21 mouse cellular contexts compared by ENCODE assay signal in genomic region chr5:38205303-38205726, GRCm38 (mm10). TPM values are rescaled to one million over a fixed set of nuclear protein-coding genes. Genes with fewer than 3 reads are reported as not detected.
DNase-seq lines count a peak whose midpoint lies in the region; ATAC-seq and TF ChIP-seq lines count a peak whose summit lies in the region.
"Had no signal": no experiment of that assay in that cellular context is flagged by ENCODE, and none has a peak within 500 bp of the region (broad histone marks: within the 10 kb centered on the region; RNA-seq: fewer than 3 reads in every experiment).

No protein-coding gene starts in this region.

- no peak for TF ChIP-seq EP300 in liver, postnatal 0 days (IDR thresholded peaks at IDR 0.05; ENCODE audit: low read depth)

- intact Hi-C loops in left cerebral cortex, postnatal 36 days (cut with DNase I): no loop called here

- no peaks in the 10 kb centered on the region for H3K9me3 ChIP-seq in hindbrain, embryonic 16.5 days (ENCODE audit: control insufficient read depth, low read length)
- no peaks in the 10 kb centered on the region for H3K9me3 ChIP-seq in hindbrain, embryonic 11.5 days (ENCODE audit: control insufficient read depth, low read length)
- no peaks in the 10 kb centered on the region for H3K9me3 ChIP-seq in liver, postnatal 0 days (ENCODE audit: low read length)
- no peaks in the 10 kb centered on the region for H3K9me3 ChIP-seq in liver, embryonic 12.5 days (replicated peaks)
- no peaks in the 10 kb centered on the region for H3K9me3 ChIP-seq in heart, embryonic 10.5 days
- H3K9me3 ChIP-seq: forebrain, embryonic 12.5 days; heart, embryonic 12.5 days; kidney, embryonic 15.5 days; limb, embryonic 12.5 days; liver, embryonic 15.5 days; midbrain, embryonic 13.5 days; neural tube, embryonic 15.5 days had no signal

- no peak for TF ChIP-seq CTCF in liver, postnatal 0 days (IDR thresholded peaks at IDR 0.05; ENCODE audit: low read depth)

- DNase-seq in cerebellum, adult 9-10 months: peak; percentile 26
- no peak for DNase-seq in cerebellum, adult 11 months
- no peak for DNase-seq in hindbrain, embryonic 11.5 days (ENCODE audit: low spot score)
- DNase-seq in liver, postnatal 0 days: no peak
- DNase-seq in left cerebral cortex, postnatal 36 days (ENCODE audit: low spot score in 2 of 2): peak; percentile 28 to 44
- no peak for DNase-seq in heart, embryonic 10.5 days (ENCODE audit: low spot score)
- DNase-seq: heart, postnatal 14 days; thymus, postnatal 25 days had no signal

- 87% methylated on average over 7 of the region's 7 CpGs for WGBS in hindbrain, embryonic 16.5 days
- 87% methylated on average over 7 of the region's 7 CpGs for WGBS in hindbrain, embryonic 11.5 days
- WGBS in liver, postnatal 0 days (ENCODE audit: insufficient replicate concordance): 64% methylated on average over 7 of the region's 7 CpGs
- WGBS in liver, embryonic 12.5 days (ENCODE audit: insufficient replicate concordance): 70% methylated on average over 7 of the region's 7 CpGs
- WGBS in heart, embryonic 10.5 days: 85% methylated on average over 7 of the region's 7 CpGs

- peaks cover 29% of the 10 kb centered on the region for H3K36me3 ChIP-seq in hindbrain, embryonic 16.5 days (ENCODE audit: control insufficient read depth, insufficient read depth, low read length)
- no peaks in the 10 kb centered on the region for H3K36me3 ChIP-seq in hindbrain, embryonic 11.5 days (ENCODE audit: control insufficient read depth, insufficient read depth, low read length)
- H3K36me3 ChIP-seq in liver, postnatal 0 days (replicated peaks; ENCODE audit: insufficient read depth, low read length): peaks cover 23% of the 10 kb centered on the region
- peaks cover 72% of the 10 kb centered on the region for H3K36me3 ChIP-seq in liver, embryonic 12.5 days
- peaks cover 60% of the 10 kb centered on the region for H3K36me3 ChIP-seq in heart, embryonic 10.5 days

- H3K27ac ChIP-seq in hindbrain, embryonic 16.5 days (ENCODE audit: low read depth, low read length): no peak overlapping the region
- no peak overlapping the region for H3K27ac ChIP-seq in hindbrain, embryonic 11.5 days (ENCODE audit: low read depth, low read length)
- no peak overlapping the region for H3K27ac ChIP-seq in liver, postnatal 0 days (ENCODE audit: low read depth)
- H3K27ac ChIP-seq in liver, embryonic 12.5 days: no peak overlapping the region
- no peak overlapping the region for H3K27ac ChIP-seq in heart, embryonic 10.5 days
- H3K27ac ChIP-seq: forebrain, embryonic 12.5 days; hindbrain, embryonic 14.5 days; kidney, embryonic 15.5 days; limb, embryonic 12.5 days; liver, embryonic 15.5 days; midbrain, embryonic 13.5 days; neural tube, embryonic 15.5 days had no signal

- H3K27me3 ChIP-seq in hindbrain, embryonic 16.5 days (replicated peaks; ENCODE audit: control insufficient read depth, insufficient read depth, low read length): no peaks in the 10 kb centered on the region
- no peaks in the 10 kb centered on the region for H3K27me3 ChIP-seq in hindbrain, embryonic 11.5 days (ENCODE audit: control insufficient read depth, insufficient read depth, low read length)
- no peaks in the 10 kb centered on the region for H3K27me3 ChIP-seq in liver, postnatal 0 days (ENCODE audit: insufficient read depth, low read length)
- H3K27me3 ChIP-seq in liver, embryonic 12.5 days (replicated peaks): no peaks in the 10 kb centered on the region
- H3K27me3 ChIP-seq in heart, embryonic 10.5 days (ENCODE audit: insufficient read depth, poor library complexity, severe bottlenecking): no peaks in the 10 kb centered on the region
- H3K27me3 ChIP-seq: CH12.LX; forebrain, embryonic 12.5 days; heart, embryonic 12.5 days; kidney, embryonic 15.5 days; limb, embryonic 12.5 days; liver, embryonic 15.5 days; midbrain, embryonic 13.5 days; neural tube, embryonic 15.5 days had no signal

- no peak overlapping the region for H3K4me3 ChIP-seq in hindbrain, embryonic 16.5 days (ENCODE audit: low read length)
- no peak overlapping the region for H3K4me3 ChIP-seq in hindbrain, embryonic 11.5 days (ENCODE audit: low read depth, low read length)
- no peak overlapping the region for H3K4me3 ChIP-seq in liver, postnatal 0 days (ENCODE audit: low read depth, low read length)
- no peak overlapping the region for H3K4me3 ChIP-seq in liver, embryonic 12.5 days
- no peak overlapping the region for H3K4me3 ChIP-seq in heart, embryonic 10.5 days
- H3K4me3 ChIP-seq: forebrain, embryonic 12.5 days; heart, embryonic 12.5 days; kidney, embryonic 15.5 days; limb, embryonic 12.5 days; liver, embryonic 15.5 days; midbrain, embryonic 13.5 days; neural tube, embryonic 15.5 days had no signal

- peak; percentile 13; the same call in 1 of the 2 replicates for ATAC-seq in hindbrain, embryonic 16.5 days
- ATAC-seq in hindbrain, embryonic 11.5 days (ENCODE audit: low FRiP score): no peak
- ATAC-seq in liver, postnatal 0 days: peak; percentile 38; the same call in 1 of the 2 replicates
- ATAC-seq in liver, embryonic 12.5 days: no peak
- ATAC-seq: intestine, embryonic 16.5 days; lung, postnatal 0 days; midbrain, embryonic 13.5 days had no signal

- no peaks in the 10 kb centered on the region for H3K4me1 ChIP-seq in hindbrain, embryonic 16.5 days (ENCODE audit: control insufficient read depth, insufficient read depth, low read depth, low read length)
- no peaks in the 10 kb centered on the region for H3K4me1 ChIP-seq in hindbrain, embryonic 11.5 days (replicated peaks; ENCODE audit: control insufficient read depth, insufficient read depth, low read length)
- peaks cover 8% of the 10 kb centered on the region for H3K4me1 ChIP-seq in liver, postnatal 0 days (ENCODE audit: insufficient read depth)
- H3K4me1 ChIP-seq in liver, embryonic 12.5 days: peaks cover 14% of the 10 kb centered on the region; the same call in 1 of the 2 replicates
- H3K4me1 ChIP-seq in heart, embryonic 10.5 days: peaks cover 5% of the 10 kb centered on the region; the same call in 1 of the 2 replicates
- H3K4me1 ChIP-seq: forebrain, embryonic 12.5 days; kidney, embryonic 15.5 days; limb, embryonic 12.5 days; neural tube, embryonic 15.5 days had no signal

- no peak overlapping the region for H3K9ac ChIP-seq in hindbrain, embryonic 16.5 days (ENCODE audit: low read depth, low read length)
- no peak overlapping the region for H3K9ac ChIP-seq in hindbrain, embryonic 11.5 days (ENCODE audit: low read depth, low read length)
- no peak overlapping the region for H3K9ac ChIP-seq in liver, postnatal 0 days (replicated peaks)
- H3K9ac ChIP-seq in liver, embryonic 12.5 days: no peak overlapping the region
- H3K9ac ChIP-seq: forebrain, embryonic 12.5 days; heart, embryonic 12.5 days; hindbrain, embryonic 14.5 days; kidney, embryonic 15.5 days; limb, embryonic 12.5 days; liver, embryonic 15.5 days; midbrain, embryonic 13.5 days; neural tube, embryonic 15.5 days had no signal

- H3K4me2 ChIP-seq in hindbrain, embryonic 16.5 days (ENCODE audit: low read length): no peak overlapping the region
- no peak overlapping the region for H3K4me2 ChIP-seq in hindbrain, embryonic 11.5 days (replicated peaks; ENCODE audit: low read depth, low read length)
- H3K4me2 ChIP-seq in liver, postnatal 0 days (ENCODE audit: low read depth, low read length): no peak overlapping the region
- H3K4me2 ChIP-seq in liver, embryonic 12.5 days: no peak overlapping the region
- H3K4me2 ChIP-seq: forebrain, embryonic 12.5 days; heart, embryonic 12.5 days; hindbrain, embryonic 14.5 days; kidney, embryonic 15.5 days; limb, embryonic 12.5 days; liver, embryonic 15.5 days; midbrain, embryonic 13.5 days; neural tube, embryonic 15.5 days had no signal

RNA-seq across cellular contexts. Expression of gene Zbtb49, which starts 14.9 kb away (rescaled TPM):
- polyA plus RNA-seq in hindbrain, embryonic 16.5 days (2015; fragmentation: Nextera tagmentation; extraction: Ambion mirVana): 16.9 and 17.9 TPM in 2 replicates
- polyA plus RNA-seq in hindbrain, embryonic 11.5 days (2014; fragmentation: Nextera tagmentation; extraction: Ambion mirVana): 14.2 and 15.7 TPM in 2 replicates
- polyA plus RNA-seq in liver, postnatal 0 days (2015; fragmentation: Nextera tagmentation; extraction: Ambion mirVana): 1.7 and 1.8 TPM in 2 replicates
- 4.4 and 5.4 TPM in 2 replicates for polyA plus RNA-seq in liver, embryonic 12.5 days (2016; fragmentation: Nextera tagmentation; extraction: Ambion mirVana)
- 10 to 100 TPM; 15.5 to 21.4 TPM for total RNA-seq in left cerebral cortex, postnatal 36 days (2021)
- polyA plus RNA-seq in heart, embryonic 10.5 days (2016; fragmentation: Nextera tagmentation; extraction: Ambion mirVana): 9.5 and 14.7 TPM in 2 replicates

RNA-seq across cellular contexts. Expression of gene Lyar, which starts 15.0 kb away (rescaled TPM):
- polyA plus RNA-seq in hindbrain, embryonic 16.5 days (2015; fragmentation: Nextera tagmentation; extraction: Ambion mirVana): 36.7 and 37.9 TPM in 2 replicates
- polyA plus RNA-seq in hindbrain, embryonic 11.5 days (2014; fragmentation: Nextera tagmentation; extraction: Ambion mirVana): 112 and 113 TPM in 2 replicates
- polyA plus RNA-seq in liver, postnatal 0 days (2015; fragmentation: Nextera tagmentation; extraction: Ambion mirVana): 29.4 and 38.6 TPM in 2 replicates
- polyA plus RNA-seq in liver, embryonic 12.5 days (2016; fragmentation: Nextera tagmentation; extraction: Ambion mirVana): 145 and 147 TPM in 2 replicates
- total RNA-seq in left cerebral cortex, postnatal 36 days (2021): 10 to 100 TPM in 1 of 2 experiments, 1 to 10 TPM in 1; 9.6 to 11.4 TPM
- 71.0 and 111 TPM in 2 replicates for polyA plus RNA-seq in heart, embryonic 10.5 days (2016; fragmentation: Nextera tagmentation; extraction: Ambion mirVana)

RNA-seq across cellular contexts. Expression of gene Nsg1, which starts 45.6 kb away (rescaled TPM):
- 1,495 and 1,654 TPM in 2 replicates for polyA plus RNA-seq in hindbrain, embryonic 16.5 days (2015; fragmentation: Nextera tagmentation; extraction: Ambion mirVana)
- 88.7 and 109 TPM in 2 replicates for polyA plus RNA-seq in hindbrain, embryonic 11.5 days (2014; fragmentation: Nextera tagmentation; extraction: Ambion mirVana)
- polyA plus RNA-seq in liver, postnatal 0 days (2015; fragmentation: Nextera tagmentation; extraction: Ambion mirVana): 1.3 and 1.7 TPM in 2 replicates
- polyA plus RNA-seq in liver, embryonic 12.5 days (2016; fragmentation: Nextera tagmentation; extraction: Ambion mirVana): 7.4 and 8.4 TPM in 2 replicates
- total RNA-seq in left cerebral cortex, postnatal 36 days (2021): 100 to 1,000 TPM; 460 to 493 TPM
- polyA plus RNA-seq in heart, embryonic 10.5 days (2016; fragmentation: Nextera tagmentation; extraction: Ambion mirVana): 17.4 and 32.6 TPM in 2 replicates

RNA-seq across cellular contexts. Expression of gene Tmem128, which starts 54.7 kb away (rescaled TPM):
- polyA plus RNA-seq in hindbrain, embryonic 16.5 days (2015; fragmentation: Nextera tagmentation; extraction: Ambion mirVana): 89.3 and 91.4 TPM in 2 replicates
- polyA plus RNA-seq in hindbrain, embryonic 11.5 days (2014; fragmentation: Nextera tagmentation; extraction: Ambion mirVana): 105 TPM in 2 replicates
- polyA plus RNA-seq in liver, postnatal 0 days (2015; fragmentation: Nextera tagmentation; extraction: Ambion mirVana): 45.3 and 45.8 TPM in 2 replicates
- 51.3 and 55.5 TPM in 2 replicates for polyA plus RNA-seq in liver, embryonic 12.5 days (2016; fragmentation: Nextera tagmentation; extraction: Ambion mirVana)
- 10 to 100 TPM; 31.6 to 35.4 TPM for total RNA-seq in left cerebral cortex, postnatal 36 days (2021)
- 48.6 and 56.7 TPM in 2 replicates for polyA plus RNA-seq in heart, embryonic 10.5 days (2016; fragmentation: Nextera tagmentation; extraction: Ambion mirVana)

Comparison
In these comparisons a context has a peak if more than half of its experiments do, and no peak if none do; other contexts are left out.
1. DNase-seq: peak in cerebellum, adult 9-10 months (single experiment) and left cerebral cortex, postnatal 36 days (2 of 2); none in cerebellum, adult 11 months (single experiment), hindbrain, embryonic 11.5 days (single experiment), liver, postnatal 0 days (single experiment) and heart, embryonic 10.5 days (single experiment).
2. ATAC-seq: peak in hindbrain, embryonic 16.5 days (single experiment) and liver, postnatal 0 days (single experiment); none in hindbrain, embryonic 11.5 days (single experiment) and liver, embryonic 12.5 days (single experiment).
3. RNA of gene Nsg1, which starts 45.6 kb away (polyA plus RNA-seq): 1,495 to 1,654 TPM in hindbrain, embryonic 16.5 days; 88.7 to 109 TPM in hindbrain, embryonic 11.5 days, 17.4 to 32.6 TPM in heart, embryonic 10.5 days, 7.4 to 8.4 TPM in liver, embryonic 12.5 days and 1.3 to 1.7 TPM in liver, postnatal 0 days; every median in the first group is over 10 times any median in the second.